Mouse (Mus musculus) heart, postnatal 10 days (tissue): ENCODE measurements around the gene Ahctf1. TPM values are rescaled to one million over a fixed set of nuclear protein-coding genes. Genes with fewer than 3 reads are reported as not detected.
"Not testable (repeated sequence)": the region's sequence is repeated elsewhere in the genome, so short reads cannot be mapped to it uniquely, and the experiment has no call there.

ENCODE experiments used
- DNase-seq, 2 experiments: peaks; one replicate each; pipeline ENCODE4 v3.0.0; 2021
- intact Hi-C: fragments of 180-260 bp; cut with DNase I; formaldehyde crosslinking; loops from one replicate; pipeline ENCODE4 v1.15.1; 2025
- total RNA-seq, 2 experiments: library from RNA; stranded (reverse); gene quantifications; 2 replicates each; pipeline ENCODE4 v1.2.3; 2021

The Ahctf1 gene
- total RNA-seq = 10 to 100 TPM; 21.9 to 25.2 TPM

DNA sequence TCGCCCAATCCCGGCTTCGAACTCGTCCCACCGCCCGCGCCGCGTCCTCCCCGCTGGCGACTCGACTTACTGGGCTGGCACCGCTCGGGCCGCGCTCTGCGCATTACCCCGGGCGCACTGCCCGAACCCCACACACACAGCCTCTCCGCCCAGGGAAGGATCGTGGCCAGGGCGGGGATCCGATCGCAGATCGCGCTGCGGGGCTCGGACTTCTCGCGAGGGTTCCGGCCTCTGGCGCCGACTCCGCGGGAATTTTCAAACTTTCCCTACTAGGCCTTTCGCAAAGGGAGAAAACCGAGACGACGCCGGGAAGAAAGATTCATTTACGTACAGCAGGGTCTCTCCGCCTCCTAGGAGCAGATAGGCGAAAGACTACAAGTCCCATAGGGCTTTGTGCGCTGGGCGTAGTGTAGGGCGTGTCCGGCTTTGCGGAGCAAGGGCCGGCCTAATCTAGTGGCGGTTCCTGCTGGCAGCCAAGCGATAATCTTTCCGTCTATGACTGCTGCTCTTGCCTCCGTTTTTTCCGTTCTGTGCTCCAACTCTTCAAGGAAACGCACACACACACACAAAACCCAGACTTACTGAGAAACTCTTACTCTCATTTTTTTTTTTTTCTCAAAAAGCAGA lies at the start of gene Ahctf1:
TSS of gene Ahctf1 (minus strand) at position 168 of the 627 bp plus-strand sequence.
- peak; percentile 99 for DNase-seq
- intact Hi-C loops = loop anchor here (2.0 kb wide), 1 partner anchor 41 kb away; no protein-coding TSS in a partner anchor

DNA sequence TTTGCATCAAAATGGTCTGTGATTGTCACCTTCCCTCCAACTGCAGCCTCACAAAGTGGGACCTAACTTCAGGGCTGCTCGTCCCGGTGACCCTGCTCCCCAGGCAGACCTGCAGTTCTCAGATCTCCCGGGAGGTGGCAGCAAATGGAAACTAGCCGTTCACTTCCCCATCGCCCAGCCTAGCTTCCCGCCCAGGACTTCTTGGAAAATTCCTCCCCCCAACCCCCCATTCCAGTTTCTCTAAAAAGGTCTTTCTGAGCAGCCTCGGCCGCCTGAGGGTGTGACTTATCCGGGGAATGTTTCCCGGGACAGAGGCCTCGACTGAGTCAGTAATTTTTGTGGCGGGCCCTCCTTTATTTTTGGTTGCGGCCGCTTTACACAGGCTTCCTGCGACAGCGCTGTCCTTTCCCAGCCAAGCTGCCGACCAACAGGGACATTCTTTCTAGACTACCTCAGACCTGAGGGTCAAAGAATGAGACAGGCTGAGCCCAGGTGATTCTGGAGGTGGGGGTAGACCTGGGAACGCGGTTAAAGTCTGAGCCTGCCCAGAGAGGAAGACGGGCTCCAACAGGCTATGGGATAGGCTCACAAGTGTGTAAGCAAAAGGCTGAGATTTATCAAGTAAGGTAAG lies 44.4 kb upstream of the Ahctf1 start:
- peak; percentile 91 to 96 for DNase-seq
- intact Hi-C loops = loop anchor here (10.0 kb wide), 1 partner anchor 203 kb away; no protein-coding TSS in a partner anchor

DNA sequence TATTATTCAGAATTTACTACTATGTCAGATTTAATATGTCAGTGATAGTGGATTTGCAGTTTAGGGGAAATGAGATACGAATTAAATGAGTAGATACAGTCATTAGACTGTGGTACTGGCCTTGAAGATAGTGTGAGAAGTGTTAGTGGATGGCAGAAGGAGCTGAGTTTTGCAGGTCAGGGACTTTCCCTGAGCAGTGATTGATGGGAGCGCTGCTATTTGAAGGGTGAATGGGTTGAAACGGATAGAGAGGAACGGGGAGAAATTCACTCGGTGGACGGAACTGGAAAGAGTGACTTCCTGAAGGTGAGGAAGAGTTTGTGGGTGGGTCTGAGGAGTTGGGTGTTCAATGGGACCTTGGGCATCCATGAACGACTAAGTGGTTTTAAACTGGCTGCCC lies 43.7 kb upstream of the Ahctf1 start:
- intact Hi-C loops = loop anchor here (10.0 kb wide), 1 partner anchor 202 kb away; no protein-coding TSS in a partner anchor
- DNase-seq = no peak

DNA sequence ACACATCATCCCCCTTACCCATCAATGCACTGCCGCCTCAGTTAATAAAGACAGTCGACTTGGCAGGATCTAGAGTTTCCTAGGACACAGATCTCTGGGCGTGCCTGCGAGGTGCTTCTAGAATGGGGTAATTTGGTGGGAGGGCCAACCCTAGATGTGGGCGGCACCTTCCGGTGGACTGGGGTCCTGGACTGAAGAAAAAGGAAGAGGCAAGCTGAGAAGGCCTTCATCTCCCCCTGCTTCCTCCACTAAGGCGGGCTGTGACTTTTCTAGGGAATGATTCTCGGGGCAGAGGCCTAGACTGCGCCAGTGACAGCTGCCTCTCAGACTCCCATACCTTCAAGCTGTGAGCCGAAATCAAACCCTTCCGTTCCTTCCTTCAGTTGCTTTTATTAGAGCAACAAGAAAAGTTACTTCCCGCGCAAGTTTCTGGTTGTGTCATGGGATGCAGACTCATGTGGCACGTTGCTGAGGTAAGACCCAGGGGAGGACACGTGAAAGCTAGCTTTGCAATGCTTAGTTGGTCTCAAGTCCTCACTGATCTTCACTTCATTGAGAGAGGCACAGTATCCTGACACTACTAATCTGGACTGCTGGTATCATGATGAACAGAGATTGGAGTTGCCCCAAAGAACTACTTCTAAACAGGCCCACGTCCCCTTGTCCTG lies 42.5 kb upstream of the Ahctf1 start:
- intact Hi-C loops = loop anchor here (2.0 to 10.0 kb wide), 2 partner anchors 41 to 201 kb away; no protein-coding TSS in a partner anchor
- DNase-seq = no peak

DNA sequence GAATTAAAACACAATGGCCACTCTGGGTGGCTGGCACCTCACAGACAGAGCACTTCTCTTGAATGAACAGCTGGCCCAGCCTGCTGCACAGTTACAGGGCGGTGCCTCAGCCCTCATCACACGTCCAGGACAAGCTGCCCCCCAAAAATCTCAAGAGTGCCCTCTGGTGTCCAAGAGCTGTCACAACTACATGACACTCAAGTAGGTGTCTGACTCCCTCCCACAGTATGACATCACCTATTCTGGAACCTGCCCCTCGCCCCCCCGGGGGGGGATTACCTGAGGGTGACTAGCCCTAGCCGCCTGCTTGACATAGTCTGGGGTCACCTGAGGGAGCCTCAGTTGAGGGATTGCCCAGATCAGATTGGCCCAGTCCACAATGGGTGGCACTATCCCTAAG lies 41.4 kb upstream of the Ahctf1 start:
- DNase-seq = peak; percentile 74 to 81
- intact Hi-C loops = loop anchor here (2.0 to 10.0 kb wide), 2 partner anchors 40 to 200 kb away; no protein-coding TSS in a partner anchor

DNA sequence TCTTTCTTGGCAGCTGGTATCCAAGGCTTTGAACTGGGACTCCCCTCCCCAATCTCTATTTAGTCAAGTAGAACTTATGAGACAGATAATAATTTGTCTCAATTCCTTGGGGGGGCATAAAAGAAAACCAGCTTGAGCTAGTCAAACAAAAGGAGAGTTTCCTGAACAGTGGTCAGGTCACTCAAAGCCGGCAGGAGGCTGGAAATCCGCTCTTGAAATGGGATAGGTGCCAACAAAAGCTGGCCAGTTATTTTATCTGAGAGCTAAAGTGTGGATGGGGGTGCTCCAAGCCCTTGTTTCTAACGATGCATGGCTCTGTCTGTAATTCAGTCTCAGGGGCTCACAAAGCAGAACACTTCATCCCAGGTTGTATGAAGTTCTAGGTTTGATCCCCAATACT lies 40.5 kb upstream of the Ahctf1 start:
- intact Hi-C loops = loop anchor here (2.0 to 10.0 kb wide), 2 partner anchors 39 to 199 kb away; no protein-coding TSS in a partner anchor
- peak; percentile 15 to 51 for DNase-seq

DNA sequence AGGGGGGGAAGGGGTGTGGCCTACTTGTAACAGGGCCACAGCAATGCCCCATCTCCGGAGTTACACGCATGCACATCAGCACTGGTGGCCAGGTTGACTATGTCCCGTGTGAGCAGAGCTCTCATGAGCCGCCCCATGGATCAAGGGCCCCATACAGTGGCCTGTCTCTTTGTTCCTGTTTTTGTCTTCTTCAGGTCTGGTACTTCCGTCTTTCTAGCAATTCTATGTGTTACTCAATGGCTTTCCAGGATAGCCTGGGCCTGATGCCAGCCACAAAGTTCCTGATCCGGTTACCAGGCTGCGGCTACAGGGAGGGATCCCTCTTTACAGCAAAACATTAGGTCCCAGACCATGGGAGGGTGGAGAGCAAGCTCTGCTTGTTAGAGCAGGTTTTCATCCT lies 39.1 kb upstream of the Ahctf1 start:
- intact Hi-C loops = loop anchor here (10.0 kb wide), 1 partner anchor 198 kb away; no protein-coding TSS in a partner anchor
- peak; percentile 52 to 53 for DNase-seq

DNA sequence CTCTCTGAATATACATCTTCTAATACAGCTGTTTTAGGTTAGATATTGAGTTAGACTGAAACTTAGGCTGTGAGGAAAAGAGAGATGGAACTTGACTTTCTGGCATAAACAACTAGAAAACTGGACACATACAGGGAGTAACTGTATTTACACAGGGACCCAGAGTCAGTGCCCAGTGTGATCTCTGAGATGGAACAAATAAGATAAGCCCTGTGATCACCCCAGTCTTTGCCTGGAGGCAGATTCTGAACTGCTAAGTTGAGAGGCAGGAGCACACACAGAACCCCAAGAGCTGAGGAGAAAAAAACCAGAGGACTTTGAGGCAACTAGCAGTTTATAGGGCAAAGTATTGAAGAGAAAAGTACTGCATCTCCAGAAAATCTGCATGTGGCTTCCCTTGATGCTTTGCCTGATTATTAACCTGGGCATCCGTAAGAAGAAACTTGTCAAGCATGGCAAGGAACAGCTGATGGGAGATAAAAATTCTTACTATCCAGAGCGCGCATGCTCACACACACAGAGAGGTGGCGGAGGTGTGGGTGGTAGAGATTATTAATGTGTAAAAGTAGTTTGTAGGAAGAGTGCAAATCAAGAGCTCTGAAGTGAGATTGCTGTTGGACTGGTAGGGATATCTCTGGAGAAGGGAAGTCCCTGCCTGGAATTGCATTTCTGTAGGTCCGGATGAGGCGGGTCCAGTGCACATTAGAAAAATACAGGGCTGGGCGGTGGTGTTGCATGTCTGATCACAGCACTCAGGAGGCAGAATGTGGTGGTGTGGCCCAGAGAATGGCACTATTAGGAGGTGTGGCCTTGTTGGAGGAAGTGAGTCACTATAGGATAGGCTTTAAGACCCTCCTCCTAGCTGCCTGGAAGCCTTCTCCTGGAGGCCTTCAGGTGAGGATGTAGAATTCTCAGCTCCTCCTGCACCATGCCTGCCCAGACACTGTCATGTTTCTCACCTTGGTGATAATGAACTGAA lies 33.2 kb upstream of the Ahctf1 start:
- intact Hi-C loops = no loop called here
- DNase-seq = no peak

DNA sequence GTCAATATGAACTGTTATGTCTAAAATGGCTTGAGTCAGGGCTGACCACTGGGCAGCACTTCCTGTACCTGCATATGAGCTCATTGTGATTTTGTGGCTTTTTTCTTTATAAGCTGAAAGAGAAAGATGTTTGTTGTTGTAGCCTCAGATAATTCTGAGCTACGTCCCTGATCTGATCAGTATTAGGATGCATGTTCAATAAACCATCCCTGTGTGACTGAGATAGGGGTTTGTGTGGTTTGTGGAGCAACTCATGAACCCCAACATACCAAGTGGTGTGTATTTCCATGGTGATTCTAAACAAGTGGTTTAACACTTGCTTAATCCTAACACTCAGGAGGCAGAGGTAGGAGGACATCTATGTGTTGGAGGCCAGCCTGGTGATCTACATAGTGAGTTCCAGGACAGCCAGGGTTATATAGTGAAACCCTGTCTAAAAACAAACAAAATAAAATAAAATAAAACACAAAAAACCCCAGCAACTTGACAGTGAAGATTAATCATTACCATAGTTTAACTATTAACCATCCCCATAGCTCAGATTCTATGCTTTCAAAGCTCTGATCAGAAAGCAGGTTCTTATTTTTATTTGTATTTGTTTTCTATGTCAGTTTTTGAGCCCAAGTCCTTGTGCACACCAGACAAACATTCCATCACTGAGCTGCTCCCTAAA lies 32.4 kb upstream of the Ahctf1 start:
- no peak for DNase-seq
- intact Hi-C loops = no loop called here

DNA sequence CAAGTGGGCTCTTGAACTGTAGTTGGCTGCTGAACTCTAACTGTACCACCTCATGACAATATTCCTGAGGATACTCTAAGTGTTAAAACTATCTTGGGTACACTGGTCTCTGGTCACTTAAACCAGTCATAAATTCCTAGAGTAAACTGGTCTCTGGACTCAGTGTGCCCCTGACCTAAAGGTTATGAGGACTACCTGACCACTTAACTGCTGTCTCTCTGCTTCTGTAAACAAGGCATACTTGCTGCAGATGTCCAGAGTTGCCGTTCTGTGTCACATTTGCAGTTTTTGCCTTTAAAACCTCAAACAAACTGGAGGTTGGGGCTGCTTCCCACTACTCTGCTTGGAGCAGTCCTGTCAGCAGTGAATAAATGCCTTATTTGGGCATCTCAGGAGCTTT lies 30.1 kb upstream of the Ahctf1 start:
- intact Hi-C loops = no loop called here
- no peak for DNase-seq

DNA sequence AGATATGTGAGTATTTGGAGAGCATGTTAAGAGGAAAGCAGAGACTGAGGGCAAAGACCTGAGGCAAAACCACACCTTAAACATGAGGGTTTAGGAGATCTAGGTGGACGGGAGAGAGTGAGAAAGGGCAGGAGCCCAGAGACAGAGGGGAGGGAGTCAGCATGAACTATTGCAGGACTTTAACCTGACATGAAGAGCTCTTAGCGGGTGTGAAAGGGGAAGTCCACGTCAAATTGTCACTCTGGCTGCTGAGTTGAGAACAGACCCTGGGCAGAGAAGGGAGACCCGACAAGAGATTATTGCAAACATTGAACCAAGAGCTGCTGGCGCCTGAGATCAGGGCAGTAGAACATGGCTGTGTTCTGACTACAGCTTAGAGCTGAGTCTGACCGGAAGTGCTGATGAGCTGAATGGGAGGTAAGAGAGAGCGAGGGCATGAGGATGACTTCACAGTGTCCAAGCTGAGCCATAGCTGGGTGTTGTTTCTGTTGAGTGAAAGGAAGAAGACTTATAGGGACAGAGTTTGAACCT lies 29.3 kb upstream of the Ahctf1 start:
- DNase-seq = no peak
- intact Hi-C loops = no loop called here

DNA sequence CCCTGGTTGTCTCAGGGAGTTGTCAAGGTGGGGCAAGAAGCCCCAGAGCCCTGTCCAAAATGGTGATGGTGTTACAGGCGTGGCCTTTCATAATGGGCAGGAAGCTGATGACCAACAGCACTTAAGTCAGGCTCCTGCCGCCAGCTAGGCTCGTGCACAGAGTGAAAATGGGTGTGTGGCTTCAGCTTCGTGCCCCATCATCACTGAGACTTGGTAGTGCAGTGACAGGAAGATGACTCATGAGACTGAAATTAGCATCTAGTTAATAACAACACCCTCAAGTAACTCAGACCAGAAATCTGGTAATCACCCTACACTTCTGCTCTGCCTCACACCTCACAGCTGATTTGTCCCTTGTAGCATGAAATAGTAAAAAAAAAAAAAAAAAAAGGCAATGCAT lies 25.4 kb upstream of the Ahctf1 start:
- DNase-seq = no peak
- intact Hi-C loops = no loop called here

DNA sequence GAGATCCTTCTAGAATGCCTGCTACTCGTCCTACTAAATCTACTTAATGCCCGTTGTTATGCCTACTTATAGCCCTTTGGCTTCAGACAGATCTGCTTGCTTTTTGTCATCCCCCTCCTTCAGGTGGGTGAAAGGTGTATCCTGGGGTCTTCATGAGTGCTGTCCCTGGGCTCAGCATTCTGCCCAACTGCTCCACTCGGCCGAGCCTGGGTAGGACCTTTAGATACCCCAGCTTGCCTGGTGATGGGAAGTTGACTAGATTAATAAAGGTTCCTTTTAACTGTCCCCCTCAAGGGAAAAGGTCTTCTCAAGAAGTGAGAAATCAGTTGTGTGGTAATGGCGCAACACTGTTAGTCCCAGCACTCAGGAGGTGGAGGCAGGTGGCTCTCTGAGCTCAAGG lies 24.6 kb upstream of the Ahctf1 start:
- no peak for DNase-seq
- intact Hi-C loops = no loop called here

DNA sequence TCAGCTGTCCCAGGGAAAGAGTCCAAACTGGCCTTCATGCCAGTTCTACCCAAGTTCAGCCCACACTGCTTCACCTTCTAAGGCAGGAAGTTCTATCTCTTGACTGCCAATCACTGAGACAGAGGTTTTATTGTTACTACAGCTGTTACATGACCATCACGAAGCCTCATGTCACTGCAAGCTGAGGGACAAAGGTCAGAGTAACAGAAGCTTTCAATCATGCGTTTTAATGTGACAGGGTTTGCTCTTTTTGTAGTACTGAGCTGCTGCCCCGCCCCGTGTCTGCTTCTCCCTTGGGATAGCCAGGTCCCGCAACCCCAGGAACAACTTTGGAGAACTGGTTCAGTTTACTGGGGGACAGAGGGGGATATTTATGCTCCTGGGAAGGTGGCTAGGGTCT lies 21.1 kb upstream of the Ahctf1 start:
- DNase-seq = no peak
- intact Hi-C loops = no loop called here

DNA sequence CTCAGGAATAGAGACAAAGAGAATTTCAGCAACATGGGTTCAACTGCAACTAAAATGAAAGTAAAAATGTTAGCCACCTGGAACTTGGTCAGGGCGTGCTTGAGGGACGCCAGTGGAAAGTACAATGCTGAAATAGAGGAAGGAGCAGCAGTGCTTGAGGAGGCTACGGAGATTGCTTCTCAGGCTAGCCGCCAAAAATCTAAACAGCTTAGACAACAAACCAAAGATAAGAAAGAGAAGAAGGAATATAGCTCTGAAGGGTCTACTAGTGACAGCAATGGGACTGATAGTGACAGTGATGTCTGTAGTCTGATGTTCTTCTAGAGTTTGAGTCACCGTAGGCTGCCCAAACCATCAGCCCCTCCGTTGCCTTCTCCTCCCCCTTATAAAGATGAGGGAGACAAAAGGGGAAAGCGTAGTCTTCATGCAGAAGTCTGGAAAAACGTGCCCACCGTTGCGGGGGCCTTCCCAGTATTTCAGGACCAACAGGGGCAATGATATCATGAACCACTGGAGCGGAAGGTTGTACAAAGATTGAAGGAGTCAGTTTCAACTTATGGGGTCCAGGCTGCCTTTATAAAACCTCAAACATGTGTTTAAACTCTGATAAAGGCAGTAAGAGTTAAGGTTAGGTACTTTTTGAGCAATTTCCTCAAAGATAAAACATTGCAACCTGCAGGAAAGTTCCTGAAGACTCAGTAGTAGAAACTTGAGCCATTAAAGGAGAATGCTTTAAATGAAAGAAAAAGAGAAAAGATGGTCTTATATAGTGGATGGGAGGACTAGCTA lies 15.2 kb upstream of the Ahctf1 start:
- DNase-seq = not testable (repeated sequence)
- intact Hi-C loops = loop anchor here (5.0 kb wide), 1 partner anchor 804 kb away; no protein-coding TSS in a partner anchor

DNA sequence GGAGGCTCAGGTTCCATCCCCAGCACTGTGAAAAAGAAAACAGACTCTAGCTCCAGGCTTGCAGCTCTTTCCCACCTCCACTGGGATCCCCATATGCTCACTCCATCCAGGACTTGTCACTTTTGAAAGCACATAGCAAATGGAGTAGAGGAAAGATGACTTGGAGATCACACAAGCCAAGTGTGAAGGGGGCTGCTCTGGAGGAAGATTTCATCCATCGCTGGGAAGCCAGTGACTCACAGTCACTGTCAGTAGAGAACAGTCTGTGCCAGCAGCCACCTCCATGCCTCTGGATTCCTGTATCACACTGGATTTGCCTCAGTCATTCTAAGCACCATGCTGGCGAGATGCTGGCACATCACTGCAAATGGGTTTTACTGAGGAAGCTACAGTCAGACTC lies 11.1 kb upstream of the Ahctf1 start:
- intact Hi-C loops = loop anchor here (5.0 kb wide), 1 partner anchor 808 kb away; no protein-coding TSS in a partner anchor
- DNase-seq = no peak

DNA sequence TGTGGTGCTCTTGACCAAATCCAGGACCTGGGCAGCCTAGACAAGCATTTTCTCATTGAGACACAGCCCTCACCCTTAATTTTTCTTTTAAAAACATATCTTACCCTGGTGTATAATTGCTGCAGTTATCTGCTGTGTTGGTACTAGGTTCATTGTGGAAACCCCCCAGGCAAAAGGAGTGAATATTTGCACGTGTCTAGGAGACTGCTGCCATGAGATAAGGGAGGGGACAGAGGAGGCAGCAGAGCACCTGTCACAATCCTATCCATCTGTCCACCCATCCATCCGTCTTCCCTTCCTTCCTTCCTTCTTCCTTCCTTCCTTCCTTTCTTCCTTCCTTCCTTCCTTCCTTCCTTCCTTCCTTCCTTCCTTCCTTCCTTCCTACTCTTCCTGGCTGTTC lies 9.9 kb upstream of the Ahctf1 start:
- intact Hi-C loops = no loop called here
- DNase-seq = no peak

DNA sequence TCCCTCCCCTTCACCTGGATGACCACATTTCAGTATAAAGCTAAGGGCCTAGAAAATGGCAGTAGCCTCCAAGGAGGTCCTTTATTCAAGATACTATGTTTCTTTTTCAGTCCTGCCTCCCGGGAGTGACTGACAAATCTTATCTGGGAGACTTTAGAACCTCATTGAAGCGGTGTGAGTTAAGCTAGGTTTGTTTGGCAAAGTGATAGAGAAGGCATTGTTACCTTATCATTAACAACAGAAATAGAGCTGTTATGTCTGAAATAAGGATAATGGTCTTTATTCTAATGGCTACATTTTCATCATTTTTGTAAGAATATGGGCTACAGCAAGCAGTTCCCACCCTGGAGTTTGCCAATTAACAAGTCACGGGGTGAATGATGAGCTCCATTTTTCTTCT lies 4.8 kb upstream of the Ahctf1 start:
- intact Hi-C loops = no loop called here
- no peak for DNase-seq

DNA sequence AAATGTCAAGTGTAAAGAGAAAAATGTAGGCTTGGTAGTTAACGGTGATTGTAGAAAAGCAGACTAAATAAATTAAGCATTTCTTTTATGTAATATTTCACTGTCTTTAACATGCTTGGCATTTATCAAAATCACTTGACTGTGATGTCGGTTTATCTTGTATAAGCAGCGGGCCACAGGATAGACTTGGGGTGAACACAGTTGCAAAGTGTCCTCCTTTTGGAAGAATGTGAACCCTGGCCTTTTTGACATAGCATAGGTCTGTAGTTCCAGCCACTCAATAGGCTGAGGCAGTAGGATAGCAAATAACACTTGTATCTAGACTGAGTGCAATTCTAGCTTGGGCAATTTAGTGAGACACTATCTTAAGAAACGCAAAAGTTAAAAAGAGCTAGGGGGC lies 4.0 kb upstream of the Ahctf1 start:
- DNase-seq = no peak
- intact Hi-C loops = no loop called here
